Mouse (Mus musculus) natural killer cell, adult 2 months (primary cell): ENCODE data around the gene Hmcn2.
A peak's percentile ranks its signal among the peaks of the same experiment; 100 is the strongest.

Experiments
- DNase-seq, 2 experiments: peaks; one replicate each; pipeline ENCODE4 v3.0.0; 2022; ENCODE audit warnings: low spot score in 2 of 2

The Hmcn2 gene

GRCm38 (mm10) chr2:31455418-31455817 lies 141.2 kb downstream of the Hmcn2 start:
- no peak for DNase-seq

GRCm38 (mm10) chr2:31458460-31458859 lies 144.2 kb downstream of the Hmcn2 start:
- DNase-seq: no peak

- peak in 1 of 2 experiments; percentile 28 for DNase-seq
Observed at GRCm38 (mm10) chr2:31458989-31459936, 145.0 kb downstream of the Hmcn2 start.

- DNase-seq: peak; percentile 67
Observed at GRCm38 (mm10) chr2:31460025-31460571, 145.9 kb downstream of the Hmcn2 start.

- DNase-seq: no peak
Observed at GRCm38 (mm10) chr2:31460920-31461319, 146.7 kb downstream of the Hmcn2 start.

- no peak for DNase-seq
Observed at GRCm38 (mm10) chr2:31462051-31462450, 147.8 kb downstream of the Hmcn2 start.

- no peak for DNase-seq
Observed at GRCm38 (mm10) chr2:31463253-31463652, 149.0 kb downstream of the Hmcn2 start.

- DNase-seq: no peak
Observed at GRCm38 (mm10) chr2:31463696-31464528, 149.7 kb downstream of the Hmcn2 start.

GRCm38 (mm10) chr2:31464529-31464910 lies 150.3 kb downstream of the Hmcn2 start:
- no peak for DNase-seq

GRCm38 (mm10) chr2:31467457-31467856 lies 153.2 kb downstream of the Hmcn2 start:
- DNase-seq: no peak

- DNase-seq: no peak
Observed at GRCm38 (mm10) chr2:31468857-31469256, 154.6 kb downstream of the Hmcn2 start.

GRCm38 (mm10) chr2:31469480-31469879 lies 155.3 kb downstream of the Hmcn2 start:
- DNase-seq: no peak

- DNase-seq: peak; percentile 40 to 82
Observed at GRCm38 (mm10) chr2:31469931-31470682, 155.9 kb downstream of the Hmcn2 start, which contains the start of gene Ass1. Gene Ass1 (plus strand): TSS chr2:31470207.

- peak in 1 of 2 experiments; percentile 40 for DNase-seq
Observed at GRCm38 (mm10) chr2:31470683-31471385, 156.6 kb downstream of the Hmcn2 start.

- no peak for DNase-seq
Observed at GRCm38 (mm10) chr2:31471611-31472010, 157.4 kb downstream of the Hmcn2 start.

- DNase-seq: peak; percentile 64 to 85
Observed at GRCm38 (mm10) chr2:31472406-31473065, 158.3 kb downstream of the Hmcn2 start.

GRCm38 (mm10) chr2:31473941-31474340 lies 159.7 kb downstream of the Hmcn2 start:
- DNase-seq: peak; percentile 24 to 50

GRCm38 (mm10) chr2:31474686-31475085 lies 160.5 kb downstream of the Hmcn2 start:
- DNase-seq: no peak

- no peak for DNase-seq
Observed at GRCm38 (mm10) chr2:31476107-31476820, 162.0 kb downstream of the Hmcn2 start.
